Mouse (Mus musculus) CH12.LX (cell line): ENCODE data around the gene Gin1. TPM values are rescaled to one million over a fixed set of nuclear protein-coding genes. Genes with fewer than 3 reads are reported as not detected.
A peak's percentile ranks its signal among the peaks of the same experiment; 100 is the strongest.

ENCODE experiments used
- DNase-seq: peaks from one replicate; pipeline ENCODE4 v3.0.0-alpha.2; 2013; ENCODE audit errors: extremely low read depth
- H3K27ac ChIP-seq: 2 replicates; pipeline ENCODE4 v1.5.1; 2012; ENCODE audit warnings: low read depth, mild to moderate bottlenecking, control low read depth, moderate library complexity; ENCODE audit not compliant: insufficient read depth
- H3K27me3 ChIP-seq: replicated peaks from 2 replicates; pipeline ENCODE3; 2012; ENCODE audit warnings: inconsistent platforms
- H3K36me3 ChIP-seq, 2 experiments: replicated peaks in 1 of 2; 2 replicates each; pipeline versions ENCODE3 to v1.6.1; 2012; ENCODE audit warnings: inconsistent platforms in 1 of 2, low read length in 1 of 2, mild to moderate bottlenecking in 1 of 2, mixed read lengths in 1 of 2, moderate library complexity in 1 of 2; ENCODE audit not compliant: control insufficient read depth in 1 of 2, insufficient read depth in 1 of 2
- H3K4me1 ChIP-seq, 2 experiments: 2 replicates each; pipeline ENCODE4 v1.6.1; 2012; ENCODE audit warnings: inconsistent platforms in 1 of 2, moderate library complexity in 1 of 2; ENCODE audit not compliant: insufficient read depth in 2 of 2, control insufficient read depth in 1 of 2
- H3K4me2 ChIP-seq: 2 replicates; pipeline ENCODE4 v1.6.1; 2012; ENCODE audit warnings: low read depth, mild to moderate bottlenecking, control low read depth; ENCODE audit not compliant: poor library complexity, insufficient read depth, severe bottlenecking
- H3K4me3 ChIP-seq, 3 experiments: fragments of 150-350 bp in 1 of 3; sonication (generic) in 1 of 3; replicated peaks in 1 of 3; 2 replicates each; pipeline versions ENCODE3 to v1.5.1; 2011 to 2012; ENCODE audit warnings: low read depth in 2 of 3, low read length in 2 of 3, mild to moderate bottlenecking in 2 of 3, moderate library complexity in 2 of 3, control low read depth in 1 of 3, improper control_type of control experiment in 1 of 3, inconsistent platforms in 1 of 3, mixed read lengths in 1 of 3; ENCODE audit not compliant: poor library complexity in 1 of 3
- H3K79me2 ChIP-seq: replicated peaks from 2 replicates; pipeline ENCODE4 v1.6.1; 2012; ENCODE audit warnings: mild to moderate bottlenecking, moderate library complexity; ENCODE audit not compliant: control insufficient read depth, poor library complexity, insufficient read depth, severe bottlenecking; ENCODE audit errors: extremely low read depth
- H3K9ac ChIP-seq: 2 replicates; pipeline ENCODE4 v1.6.1; 2012; ENCODE audit warnings: low read depth, mild to moderate bottlenecking, control low read depth, moderate library complexity; ENCODE audit not compliant: insufficient read depth
- H3K9me3 ChIP-seq: replicated peaks from 2 replicates; pipeline ENCODE3; 2012; ENCODE audit warnings: low read length, inconsistent platforms, mixed read lengths
- CHD1 ChIP-seq: IDR thresholded peaks from 2 replicates; pipeline ENCODE4 v1.6.1; 2012; ENCODE audit warnings: low read depth, low read length, improper control_type of control experiment, inconsistent platforms
- CHD2 ChIP-seq: IDR thresholded peaks from 2 replicates; pipeline ENCODE4 v1.6.1; 2011; ENCODE audit warnings: low read length, improper control_type of control experiment
- CTCF ChIP-seq, 2 experiments: IDR thresholded peaks in 1 of 2; conservative IDR thresholded peaks in 1 of 2; 2 replicates each; pipeline ENCODE4 v1.5.1; 2011 to 2012; ENCODE audit warnings: low read depth in 2 of 2, low read length in 2 of 2, improper control_type of control experiment in 1 of 2, inconsistent platforms in 1 of 2, mild to moderate bottlenecking in 1 of 2, moderate library complexity in 1 of 2
- ELF1 ChIP-seq: IDR thresholded peaks from 2 replicates; pipeline ENCODE4 v1.6.1; 2014; ENCODE audit warnings: low read depth, mild to moderate bottlenecking, inconsistent platforms, low read length, improper control_type of control experiment
- EP300 ChIP-seq: IDR thresholded peaks from 2 replicates; pipeline ENCODE4 v1.6.1; 2011; ENCODE audit warnings: low read length, improper control_type of control experiment
- ETS1 ChIP-seq: conservative IDR thresholded peaks from 2 replicates; pipeline ENCODE4 v1.6.1; 2012; ENCODE audit warnings: low read depth, mild to moderate bottlenecking, inconsistent platforms, low read length, improper control_type of control experiment, moderate library complexity
- IRF4 ChIP-seq: IDR thresholded peaks from 2 replicates; pipeline ENCODE4 v1.6.1; 2014; ENCODE audit warnings: low read depth, mild to moderate bottlenecking, inconsistent platforms, low read length, improper control_type of control experiment
- JUN ChIP-seq: IDR thresholded peaks from 2 replicates; pipeline ENCODE4 v1.6.1; 2011; ENCODE audit warnings: low read depth, mild to moderate bottlenecking, low read length, improper control_type of control experiment, moderate library complexity; ENCODE audit not compliant: insufficient read depth
- MAFK ChIP-seq: IDR thresholded peaks from 2 replicates; pipeline ENCODE4 v1.6.1; 2011; ENCODE audit warnings: low read length, improper control_type of control experiment; ENCODE audit not compliant: insufficient replicate concordance
- MEF2A ChIP-seq: IDR thresholded peaks from 2 replicates; pipeline ENCODE4 v1.6.1; 2014; ENCODE audit warnings: low read depth, mild to moderate bottlenecking, inconsistent platforms, low read length, improper control_type of control experiment, borderline replicate concordance
- NRF1 ChIP-seq: IDR thresholded peaks from 2 replicates; pipeline ENCODE4 v1.6.1; 2014; ENCODE audit warnings: low read depth, mild to moderate bottlenecking, inconsistent platforms, low read length, improper control_type of control experiment, moderate library complexity
- RCOR1 ChIP-seq: conservative IDR thresholded peaks from 2 replicates; pipeline ENCODE4 v1.6.1; 2012; ENCODE audit warnings: low read depth, mild to moderate bottlenecking, inconsistent platforms, low read length, improper control_type of control experiment
- TCF12 ChIP-seq: IDR thresholded peaks from 2 replicates; pipeline ENCODE4 v1.6.1; 2014; ENCODE audit warnings: low read depth, mild to moderate bottlenecking, inconsistent platforms, low read length, improper control_type of control experiment
- UBTF ChIP-seq: IDR thresholded peaks from 2 replicates; pipeline ENCODE4 v1.6.1; 2012; ENCODE audit warnings: low read depth, mild to moderate bottlenecking, inconsistent platforms, low read length, improper control_type of control experiment, moderate library complexity
- USF1 ChIP-seq: IDR thresholded peaks from 2 replicates; pipeline ENCODE4 v1.6.1; 2014; ENCODE audit warnings: low read depth, mild to moderate bottlenecking, inconsistent platforms, low read length, improper control_type of control experiment
- ZC3H11A ChIP-seq: IDR thresholded peaks from 2 replicates; pipeline ENCODE4 v1.6.1; 2012; ENCODE audit warnings: low read depth, mild to moderate bottlenecking, inconsistent platforms, low read length, improper control_type of control experiment
- ZKSCAN1 ChIP-seq: IDR thresholded peaks from 2 replicates; pipeline ENCODE4 v1.6.1; 2012; ENCODE audit warnings: low read depth, inconsistent platforms, low read length, improper control_type of control experiment, borderline replicate concordance
- ZMIZ1 ChIP-seq: IDR thresholded peaks from 2 replicates; pipeline ENCODE4 v1.6.1; 2012; ENCODE audit warnings: low read depth, mild to moderate bottlenecking, inconsistent platforms, low read length, improper control_type of control experiment
- ZNF384 ChIP-seq: IDR thresholded peaks from 2 replicates; pipeline ENCODE4 v1.6.1; 2012; ENCODE audit warnings: low read depth, low read length, improper control_type of control experiment, inconsistent platforms
- dilution Hi-C: fragments of 300-500 bp; cut with MboI; formaldehyde crosslinking; loops from 2 replicates; pipeline ENCODE4 v1.14.3; 2020; ENCODE audit warnings: low sequenced_read_pairs; ENCODE audit not compliant: extremely low pct_unique_long_range_greater_than_20kb, extremely low pct_ligation_motif_present
- in situ Hi-C: fragments of 300-500 bp; cut with MboI; formaldehyde crosslinking; loops from 3 replicates; pipeline ENCODE4 v1.14.3; 2019; ENCODE audit warnings: low sequenced_read_pairs, low pct_ligation_motif_present, low pct_unique_long_range_greater_than_20kb, mixed read lengths
- polyA plus RNA-seq: library from polyadenylated mRNA; unstranded; fragments of >175 nt; gene quantifications from 2 replicates; pipeline ENCODE4 v1.2.1, GENCODE M21; 2012; ENCODE audit warnings: low read depth; ENCODE audit not compliant: insufficient read length
- total RNA-seq, 2 experiments: library from RNA; depleted of rRNA; stranded (reverse); fragments of 300-350 nt in 1 of 2; fragments of >200 nt in 1 of 2; gene quantifications; 2 replicates each; pipeline ENCODE4 v1.2.3; 2012 to 2014

Gin1 gene
- total and polyA plus RNA-seq, 3 experiments, result 5.8 to 16.2 (median 10.4) TPM

- TF ChIP-seq ZKSCAN1 (no peak), IRF4 (peak; percentile 74), RCOR1 (peak; percentile 58; the same call in 1 of the 2 replicates), ZMIZ1 (no peak), USF1 (no peak), ZC3H11A (no peak), MEF2A (no peak), ZNF384 (peak; percentile 75), TCF12 (peak; percentile 25; the same call in 1 of the 2 replicates), UBTF (no peak), CHD1 (no peak), ETS1 (peak; percentile 22; the same call in 1 of the 2 replicates)
These were observed 24.3 kb upstream of the Gin1 start (continued) for GRCm38 (mm10) chr1:97745712-97746111.

- no peak overlapping the region for H3K27ac ChIP-seq
- H3K9ac ChIP-seq, result peak overlapping the region; percentile 66
- H3K36me3 ChIP-seq, result peaks cover 26 to 65% of the 10 kb centered on the region in 2 experiments
- H3K4me3 ChIP-seq, result no peak overlapping the region
- DNase-seq, result peak; percentile 46
- dilution Hi-C loops (no loop called here), in situ Hi-C loops (no loop called here)
- no peaks in the 10 kb centered on the region for H3K4me1 ChIP-seq
- peak overlapping the region; percentile 89 for H3K4me2 ChIP-seq
- H3K9me3 ChIP-seq, result no peaks in the 10 kb centered on the region
- H3K27me3 ChIP-seq, result no peaks in the 10 kb centered on the region
- no peaks in the 10 kb centered on the region for H3K79me2 ChIP-seq
- TF ChIP-seq CHD2 (no peak), CTCF (conservative IDR thresholded peaks at IDR 0.05 in 1 of 2, IDR thresholded peaks at IDR 0.05 in 1 of 2; ENCODE audit: low read depth in 2 of 2, low read length in 2 of 2) (no peak), MEF2A (peak; percentile 46; the same call in 1 of the 2 replicates), IRF4 (peak; percentile 73; the same call in 1 of the 2 replicates), ELF1 (no peak), JUN (peak; percentile 9; the same call in 1 of the 2 replicates), ZC3H11A (no peak), ETS1 (peak; percentile 81), ZNF384 (peak; percentile 57), EP300 (peak; percentile 33)
- TF ChIP-seq, all 38 proteins: peak for 6
These were observed 23.7 kb upstream of the Gin1 start for GRCm38 (mm10) chr1:97746261-97746660.

GRCm38 (mm10) chr1:97748163-97748562 is 21.8 kb upstream of the Gin1 start:
- Histone ChIP-seq H3K27ac (no peak overlapping the region), H3K4me2 (no peak overlapping the region), H3K36me3 (peaks cover 24 to 64% of the 10 kb centered on the region in 2 experiments), H3K27me3 (no peaks in the 10 kb centered on the region), H3K79me2 (no peaks in the 10 kb centered on the region), H3K9ac (no peak overlapping the region), H3K9me3 (no peaks in the 10 kb centered on the region), H3K4me3 (no peak overlapping the region), H3K4me1 (no peaks in the 10 kb centered on the region)
- TF ChIP-seq NRF1 (no peak), MAFK (peak; percentile 82)
- in situ Hi-C loops (no loop called here), dilution Hi-C loops (no loop called here)
- no peak for DNase-seq
